Mouse (Mus musculus): ENCODE measurements at regions not wholly inside any gene's neighbourhood (a gene's known extent, or its start where the extent isn't known, plus 50 kb on each side); places are given as distances from the start of the nearest gene placed in this dataset.

DNA sequence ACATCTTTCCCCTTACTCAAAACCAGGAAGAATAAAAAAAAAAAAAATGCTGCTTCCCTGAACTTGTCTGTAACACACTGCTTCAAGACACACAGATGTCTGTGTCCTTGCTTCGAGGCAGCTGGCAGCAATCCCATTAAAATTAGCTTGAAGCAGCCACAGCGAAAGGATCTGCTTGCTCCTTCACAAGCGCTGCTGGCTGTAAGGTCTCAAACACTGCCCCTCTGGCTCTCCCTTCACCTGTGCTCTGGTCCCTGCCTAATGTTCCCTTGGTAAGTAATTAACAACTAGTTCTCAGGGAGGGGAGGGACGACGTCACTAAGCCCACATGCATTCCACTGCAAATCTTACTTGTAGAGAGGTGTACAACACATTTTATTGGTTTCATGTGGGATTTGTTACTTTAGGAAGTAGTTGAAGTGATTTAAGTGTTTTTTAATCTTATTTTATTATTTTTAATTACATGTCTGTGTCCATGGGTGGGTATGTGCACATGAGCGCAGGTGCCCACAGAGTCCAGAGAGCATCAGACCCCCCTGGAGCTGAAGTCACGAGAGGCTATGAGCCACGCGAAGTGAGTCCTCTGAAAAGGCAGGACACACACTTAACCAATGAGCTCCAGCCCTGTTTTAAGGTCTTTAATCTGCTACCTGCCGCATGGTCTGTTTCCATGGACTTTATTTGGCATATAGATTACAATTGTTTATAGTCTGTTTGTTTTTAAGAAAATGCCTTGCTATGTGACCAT lies 61.1 kb upstream of the Cers6 start:
- peak in 1 of 2 experiments; percentile 51 for DNase-seq (ENCODE audit: low spot score in 2 of 2)

- DNase-seq (ENCODE audit: low spot score in 2 of 2), result no peak
Observed at GRCm38 (mm10) chr2:68804117-68804516, 57.1 kb upstream of the Cers6 start.

- DNase-seq (ENCODE audit: low spot score in 2 of 2), result peak in 1 of 2 experiments; percentile 30
Observed at GRCm38 (mm10) chr2:68805866-68806265, 55.4 kb upstream of the Cers6 start.

DNA sequence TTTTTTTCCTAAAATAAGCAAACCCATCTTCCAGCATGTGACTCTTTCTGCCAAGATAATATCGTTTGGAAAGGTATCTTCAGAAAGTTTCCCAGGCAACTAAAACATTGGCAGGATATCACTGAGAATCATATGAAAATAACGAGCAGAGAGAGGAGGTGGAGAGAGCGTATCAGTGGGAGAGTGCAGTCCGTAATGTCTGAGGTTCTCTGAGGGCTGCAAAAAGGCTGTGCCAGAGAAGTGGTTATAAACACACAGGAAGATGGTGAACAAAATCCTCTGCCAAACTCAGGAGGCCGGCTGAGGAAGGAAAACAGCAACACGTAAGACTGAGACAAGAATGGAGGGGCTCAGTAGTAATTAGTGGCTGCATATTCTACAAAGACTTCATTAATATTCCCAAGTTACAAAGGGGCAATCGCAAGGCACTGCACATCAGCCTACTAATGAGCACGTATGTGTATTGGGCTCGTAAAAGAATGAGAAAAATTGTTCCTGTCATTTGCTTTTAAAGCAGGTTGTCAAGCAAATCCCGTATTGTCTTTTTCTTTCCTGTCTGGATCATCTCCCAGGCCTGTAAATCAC lies 54.8 kb upstream of the Cers6 start:
- peak in 1 of 2 experiments; percentile 3 for DNase-seq (ENCODE audit: low spot score in 2 of 2)
